Mouse (Mus musculus): ENCODE data around the gene Pou2f3. TPM values are rescaled to one million over a fixed set of nuclear protein-coding genes. Genes with fewer than 3 reads are reported as not detected.

The Pou2f3 gene
- total and polyA plus RNA-seq, 3 experiments = not detected

DNA sequence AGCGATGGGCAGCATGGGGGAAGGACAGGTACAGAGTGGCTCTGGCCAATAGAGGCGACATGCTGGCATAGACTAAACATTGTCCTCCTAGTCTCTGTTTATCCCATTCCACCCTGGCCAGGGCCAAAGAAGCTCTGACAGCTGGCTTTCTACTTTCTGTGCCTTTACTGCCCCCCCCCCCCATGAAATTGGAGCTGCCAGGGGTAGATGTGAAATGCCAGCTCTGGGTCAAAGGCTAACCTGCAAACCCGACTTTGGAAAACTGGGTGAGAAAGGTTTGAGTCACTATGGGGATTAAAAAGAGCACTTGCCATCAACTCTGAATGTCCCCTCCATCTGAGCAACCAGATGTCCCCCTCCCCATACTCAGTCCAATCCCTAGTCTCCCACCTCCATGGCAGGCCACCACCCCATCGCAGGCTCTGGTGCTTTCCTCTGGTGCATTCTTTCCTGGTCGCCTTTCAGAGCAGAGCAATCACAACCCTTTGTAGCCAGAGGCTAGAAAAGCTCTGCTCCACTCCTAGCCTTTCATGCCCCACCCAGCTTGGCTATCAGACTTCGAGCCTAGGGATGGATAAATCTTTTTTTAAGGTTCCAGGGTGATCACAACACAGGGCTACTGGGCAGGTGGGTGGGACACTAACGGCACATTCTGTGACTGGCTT, 27.1 kb upstream of the Pou2f3 start:
- Histone ChIP-seq H3K79me2 (ENCODE audit: control insufficient read depth, insufficient read depth, low read length, poor library complexity) (peaks cover 44% of the 10 kb centered on the region), H3K27ac (ENCODE audit: control insufficient read depth, low read depth, low read length) (no peak overlapping the region), H3K9ac (ENCODE audit: control insufficient read depth, low read depth, low read length, poor library complexity, severe bottlenecking) (peak overlapping the region; percentile 17), H3K36me3 (ENCODE audit: control insufficient read depth in 1 of 2, insufficient read depth in 2 of 2, low read length in 2 of 2) (peaks cover 0 to 68% of the 10 kb centered on the region in 2 experiments; a peak in 3 of 4 replicates), H3K9me3 (replicated peaks; ENCODE audit: insufficient read depth, low read length) (no peaks in the 10 kb centered on the region), H3K4me1 (ENCODE audit: control insufficient read depth in 1 of 2, insufficient read depth in 2 of 2, low read length in 2 of 2) (peaks cover 23 to 66% of the 10 kb centered on the region in 2 experiments), H3K4me3 (ENCODE audit: control insufficient read depth in 1 of 2, insufficient read depth in 1 of 2, low read depth in 2 of 2, low read length in 2 of 2) (peak overlapping the region in 1 of 2 experiments; percentile 74; a peak in 2 of 4 replicates), H3K27me3 (ENCODE audit: control insufficient read depth in 1 of 2, insufficient read depth in 2 of 2, low read length in 2 of 2) (no peaks in the 10 kb centered on the region)
- no peak for TF ChIP-seq GABPA (IDR thresholded peaks at IDR 0.05; ENCODE audit: low read depth, low read length)
- TF ChIP-seq CTCF (IDR thresholded peaks at IDR 0.05 in 2 of 3, conservative IDR thresholded peaks at IDR 0.05 in 1 of 3; ENCODE audit: control insufficient read depth in 1 of 3, insufficient read depth in 1 of 3, low read depth in 2 of 3, low read length in 3 of 3, poor library complexity in 1 of 3, severe bottlenecking in 1 of 3) = no peak
- TF ChIP-seq SIN3A (IDR thresholded peaks at IDR 0.05; ENCODE audit: low read length) = no peak
- DNase-seq (ENCODE audit: low read depth, low spot score) = no peak

DNA sequence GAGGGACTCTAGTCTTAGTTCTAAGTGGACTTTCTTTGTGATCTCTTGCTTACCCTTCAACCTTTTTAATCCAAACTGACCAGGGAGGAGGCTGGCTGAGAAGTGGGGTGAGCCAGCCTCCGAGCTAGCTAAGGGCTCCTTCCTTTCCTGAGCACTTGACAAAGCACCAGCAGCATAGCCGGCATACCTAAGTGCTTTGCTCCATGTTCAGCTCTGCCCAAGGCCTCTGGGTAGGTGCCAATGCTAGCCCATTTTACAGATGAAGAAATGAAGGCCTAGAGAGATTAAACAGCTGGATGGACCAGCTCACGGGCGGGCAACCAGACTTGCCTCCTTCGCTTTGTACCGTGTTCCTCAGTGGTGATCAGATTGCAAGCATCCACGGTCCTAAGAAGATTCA, 26.4 kb upstream of the Pou2f3 start:
- Histone ChIP-seq H3K79me2 (ENCODE audit: control insufficient read depth, insufficient read depth, low read length, poor library complexity) (peaks cover 51% of the 10 kb centered on the region), H3K4me1 (ENCODE audit: control insufficient read depth in 1 of 2, insufficient read depth in 2 of 2, low read length in 2 of 2) (peaks cover 20 to 62% of the 10 kb centered on the region in 2 experiments), H3K27ac (ENCODE audit: control insufficient read depth, low read depth, low read length) (peak overlapping the region; percentile 86), H3K27me3 (ENCODE audit: control insufficient read depth in 1 of 2, insufficient read depth in 2 of 2, low read length in 2 of 2) (no peaks in the 10 kb centered on the region), H3K4me3 (ENCODE audit: control insufficient read depth in 1 of 2, insufficient read depth in 1 of 2, low read depth in 2 of 2, low read length in 2 of 2) (no peak overlapping the region), H3K9ac (ENCODE audit: control insufficient read depth, low read depth, low read length, poor library complexity, severe bottlenecking) (no peak overlapping the region), H3K36me3 (ENCODE audit: control insufficient read depth in 1 of 2, insufficient read depth in 2 of 2, low read length in 2 of 2) (peaks cover 0 to 62% of the 10 kb centered on the region in 2 experiments; a peak in 3 of 4 replicates), H3K9me3 (replicated peaks; ENCODE audit: insufficient read depth, low read length) (no peaks in the 10 kb centered on the region)
- TF ChIP-seq RCOR1 (IDR thresholded peaks at IDR 0.05; ENCODE audit: low read depth, low read length) (no peak), HCFC1 (IDR thresholded peaks at IDR 0.05; ENCODE audit: low read depth, low read length) (no peak), E2F4 (IDR thresholded peaks at IDR 0.05; ENCODE audit: borderline replicate concordance, low read depth, low read length) (no peak), USF1 (IDR thresholded peaks at IDR 0.05; ENCODE audit: low read depth, low read length) (no peak), MEF2A (IDR thresholded peaks at IDR 0.05; ENCODE audit: extremely low read depth, insufficient replicate concordance, low read depth, low read length, poor library complexity, severe bottlenecking) (no peak), SIN3A (IDR thresholded peaks at IDR 0.05; ENCODE audit: low read length) (no peak), ZC3H11A (IDR thresholded peaks at IDR 0.05; ENCODE audit: low read depth, low read length) (no peak), CHD1 (IDR thresholded peaks at IDR 0.05; ENCODE audit: low read depth, low read length) (no peak), ELF1 (IDR thresholded peaks at IDR 0.05; ENCODE audit: low read depth, low read length) (no peak), TBP (IDR thresholded peaks at IDR 0.05; ENCODE audit: low read depth, low read length) (no peak), JUND (IDR thresholded peaks at IDR 0.05; ENCODE audit: low read depth, low read length) (no peak), GATA1 (IDR thresholded peaks at IDR 0.05; ENCODE audit: low read depth, low read length) (no peak)
- no peak for DNase-seq (ENCODE audit: low read depth, low spot score)

Measured in MEL (cell line).